Mouse (Mus musculus) ovary, postnatal 10 days (tissue): ENCODE data around the gene Zfp119b.
"Not testable (repeated sequence)": the region's sequence is repeated elsewhere in the genome, so short reads cannot be mapped to it uniquely, and the experiment has no call there.

Experiments
- DNase-seq: peaks from one replicate; pipeline ENCODE4 v3.0.0; 2022; ENCODE audit warnings: low spot score

The Zfp119b gene

GRCm38 (mm10) chr17:55957726-55958583 is 8.7 kb upstream of the Zfp119b start:
- DNase-seq, result no peak

- no peak for DNase-seq
Measured at GRCm38 (mm10) chr17:55957168-55957567, 7.9 kb upstream of the Zfp119b start.

GRCm38 (mm10) chr17:55956591-55956990 is 7.3 kb upstream of the Zfp119b start:
- no peak for DNase-seq

GRCm38 (mm10) chr17:55956129-55956528 is 6.8 kb upstream of the Zfp119b start:
- DNase-seq, result no peak

GRCm38 (mm10) chr17:55954229-55954628 is 4.9 kb upstream of the Zfp119b start:
- no peak for DNase-seq

GRCm38 (mm10) chr17:55953751-55954150 is 4.5 kb upstream of the Zfp119b start:
- DNase-seq, result no peak

GRCm38 (mm10) chr17:55952447-55953027 is 3.2 kb upstream of the Zfp119b start, which contains the start of gene Ebi3:
TSS of gene Ebi3 (plus strand) at chr17:55952640.
- DNase-seq, result no peak

GRCm38 (mm10) chr17:55952041-55952440 is 2.7 kb upstream of the Zfp119b start:
- DNase-seq, result no peak

GRCm38 (mm10) chr17:55950601-55951000 is 1.3 kb upstream of the Zfp119b start:
- DNase-seq, result no peak

GRCm38 (mm10) chr17:55948647-55949046 is 653 bp downstream of the Zfp119b start:
- DNase-seq, result no peak

GRCm38 (mm10) chr17:55945696-55946095 is 3.6 kb downstream of the Zfp119b start:
- no peak for DNase-seq

GRCm38 (mm10) chr17:55944866-55945682 is 4.2 kb downstream of the Zfp119b start:
- DNase-seq, result peak; percentile 76

GRCm38 (mm10) chr17:55944387-55944865 is 4.9 kb downstream of the Zfp119b start:
- not testable (repeated sequence) for DNase-seq

GRCm38 (mm10) chr17:55933191-55933590 is 16.1 kb downstream of the Zfp119b start:
- no peak for DNase-seq

GRCm38 (mm10) chr17:55932635-55933034 is 16.7 kb downstream of the Zfp119b start:
- DNase-seq, result no peak

- peak; percentile 36 for DNase-seq
Measured at GRCm38 (mm10) chr17:55931553-55932502, 17.5 kb downstream of the Zfp119b start.

GRCm38 (mm10) chr17:55906669-55907068 is 42.6 kb downstream of the Zfp119b start:
- no peak for DNase-seq

GRCm38 (mm10) chr17:55904131-55904530 is 45.2 kb downstream of the Zfp119b start:
- DNase-seq, result no peak

- no peak for DNase-seq
Measured at GRCm38 (mm10) chr17:55903687-55904086, 45.6 kb downstream of the Zfp119b start.

GRCm38 (mm10) chr17:55903087-55903486 is 46.2 kb downstream of the Zfp119b start:
- no peak for DNase-seq

- DNase-seq, result peak; percentile 16
Measured at GRCm38 (mm10) chr17:55892406-55892955, 56.8 kb downstream of the Zfp119b start.
